Mouse (Mus musculus) olfactory bulb, adult 2 months (tissue): Measurements from ENCODE around the gene Plk3.

Experiments
- CTCF ChIP-seq: fragments of 200-500 bp; IDR thresholded peaks from 2 replicates; pipeline ENCODE4 v1.5.1; 2012; ENCODE audit warnings: low read depth, mild to moderate bottlenecking, low read length, moderate library complexity; ENCODE audit not compliant: insufficient read depth
- POLR2A ChIP-seq: fragments of 200-500 bp; IDR thresholded peaks from 2 replicates; pipeline ENCODE4 v1.6.1; 2012; ENCODE audit warnings: mild to moderate bottlenecking, low read depth, low read length, moderate library complexity; ENCODE audit not compliant: insufficient read depth

GRCm38 (mm10) chr4:117169936-117170335 is 36.2 kb upstream of the Plk3 start:
- TF ChIP-seq POLR2A, result no peak
- TF ChIP-seq CTCF, result no peak
